Mouse (Mus musculus) ES-E14 (cell line): ENCODE measurements around the gene Cars. TPM values are rescaled to one million over a fixed set of nuclear protein-coding genes. Genes with fewer than 3 reads are reported as not detected.
A peak's percentile ranks its signal among the peaks of the same experiment; 100 is the strongest.

Experiments used
- DNase-seq: peaks from one replicate; pipeline ENCODE4 v3.0.0-alpha.2; 2013; ENCODE audit warnings: low read depth, low spot score
- H3K27ac ChIP-seq: 2 replicates; pipeline ENCODE4 v1.5.1; 2012; ENCODE audit warnings: low read depth, mild to moderate bottlenecking, low read length, moderate library complexity, mixed read lengths; ENCODE audit not compliant: poor library complexity, insufficient read depth, severe bottlenecking
- H3K36me3 ChIP-seq: 2 replicates; pipeline ENCODE4 v1.6.1; 2012; ENCODE audit warnings: mild to moderate bottlenecking, low read length, moderate library complexity, mixed read lengths; ENCODE audit not compliant: control insufficient read depth, poor library complexity, insufficient read depth, severe bottlenecking
- H3K4me1 ChIP-seq, 2 experiments: fragments of 150-350 bp in 1 of 2; sonication (generic) in 1 of 2; 2 replicates each; pipeline ENCODE4 v1.6.1; 2012; ENCODE audit warnings: low read length in 2 of 2, mild to moderate bottlenecking in 1 of 2, mixed read lengths in 1 of 2; ENCODE audit not compliant: control insufficient read depth in 2 of 2, insufficient read depth in 2 of 2, poor library complexity in 1 of 2
- H3K4me3 ChIP-seq, 2 experiments: fragments of 150-350 bp in 1 of 2; sonication (generic) in 1 of 2; 2 replicates each; pipeline ENCODE4 v1.5.1; 2012; ENCODE audit warnings: low read length in 2 of 2, low read depth in 1 of 2, mild to moderate bottlenecking in 1 of 2, mixed read lengths in 1 of 2; ENCODE audit not compliant: insufficient read depth in 1 of 2, poor library complexity in 1 of 2, severe bottlenecking in 1 of 2
- H3K9ac ChIP-seq: 2 replicates; pipeline ENCODE4 v1.6.1; 2012; ENCODE audit warnings: low read depth, mild to moderate bottlenecking, low read length, mixed read lengths; ENCODE audit not compliant: poor library complexity, insufficient read depth, severe bottlenecking
- H3K9me3 ChIP-seq: fragments of 150-350 bp; sonication (generic); 2 replicates; pipeline ENCODE4 v1.6.1; 2012; ENCODE audit warnings: low read depth, mild to moderate bottlenecking, low read length; ENCODE audit not compliant: control insufficient read depth, insufficient read depth
- CHD2 ChIP-seq: IDR thresholded peaks from 2 replicates; pipeline ENCODE4 v1.6.1; 2014; ENCODE audit warnings: mild to moderate bottlenecking, low read depth, low read length, inconsistent platforms
- HCFC1 ChIP-seq: IDR thresholded peaks from 2 replicates; pipeline ENCODE4 v1.6.1; 2012; ENCODE audit warnings: low read length, inconsistent platforms, borderline replicate concordance; ENCODE audit not compliant: insufficient read depth
- MAFK ChIP-seq: IDR thresholded peaks from 2 replicates; pipeline ENCODE4 v1.6.1; 2014; ENCODE audit warnings: mild to moderate bottlenecking, low read depth, low read length, inconsistent platforms; ENCODE audit not compliant: insufficient read depth
- ZC3H11A ChIP-seq: IDR thresholded peaks from 2 replicates; pipeline ENCODE4 v1.6.1; 2012; ENCODE audit warnings: low read depth, mild to moderate bottlenecking, inconsistent platforms, low read length, borderline replicate concordance
- ZNF384 ChIP-seq: IDR thresholded peaks from 2 replicates; pipeline ENCODE4 v1.6.1; 2012; ENCODE audit warnings: low read depth, low read length, inconsistent platforms
- in situ Hi-C, 2 experiments: fragments of 600-800 bp; cut with MboI; formaldehyde crosslinking; loops; one replicate each; pipeline ENCODE4 v1.15.1; 2025; ENCODE audit warnings: low sequenced_read_pairs in 2 of 2, inconsistent platforms in 1 of 2; ENCODE audit not compliant: unreplicated experiment in 2 of 2
- total RNA-seq: library from RNA; depleted of rRNA; stranded (reverse); fragments of 300-350 nt; gene quantifications from 2 replicates; pipeline ENCODE4 v1.2.3, GENCODE M21; 2012

Gene Cars
- total RNA-seq, 1 experiment = 153 TPM

DNA sequence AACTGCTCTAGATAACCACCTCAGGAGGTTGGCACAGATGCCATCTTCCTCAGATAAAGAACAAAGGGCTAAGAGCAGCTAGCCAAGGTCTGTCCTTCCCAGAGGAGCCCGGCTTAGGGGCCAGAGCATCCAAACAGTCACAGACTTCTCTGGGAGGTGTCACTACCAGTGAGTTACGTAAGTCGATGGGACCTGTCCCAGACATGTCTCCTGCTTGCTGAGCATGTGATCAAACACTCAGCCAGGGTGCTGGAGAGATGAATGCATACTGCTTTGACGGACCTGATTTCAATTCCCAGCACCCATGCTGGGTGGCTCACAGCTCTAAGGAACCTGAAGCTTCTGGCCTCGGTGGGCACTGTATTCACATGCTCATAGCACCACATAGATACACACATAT is 12.3 kb downstream of the Cars start:
- H3K9me3 ChIP-seq = no peaks in the 10 kb centered on the region
- H3K36me3 ChIP-seq = peaks cover 94% of the 10 kb centered on the region
- no peak for DNase-seq
- peak overlapping the region; percentile 42; the same call in 1 of the 2 replicates for H3K27ac ChIP-seq
- in situ Hi-C loops = no loop called here
- no peak overlapping the region for H3K4me3 ChIP-seq
- peaks cover 2 to 12% of the 10 kb centered on the region in 2 experiments; a peak in 2 of 4 replicates for H3K4me1 ChIP-seq
- no peak for TF ChIP-seq ZC3H11A
- TF ChIP-seq ZNF384 = no peak
- no peak for TF ChIP-seq CHD2
- no peak for TF ChIP-seq HCFC1
- TF ChIP-seq MAFK = no peak
- H3K9ac ChIP-seq = no peak overlapping the region

DNA sequence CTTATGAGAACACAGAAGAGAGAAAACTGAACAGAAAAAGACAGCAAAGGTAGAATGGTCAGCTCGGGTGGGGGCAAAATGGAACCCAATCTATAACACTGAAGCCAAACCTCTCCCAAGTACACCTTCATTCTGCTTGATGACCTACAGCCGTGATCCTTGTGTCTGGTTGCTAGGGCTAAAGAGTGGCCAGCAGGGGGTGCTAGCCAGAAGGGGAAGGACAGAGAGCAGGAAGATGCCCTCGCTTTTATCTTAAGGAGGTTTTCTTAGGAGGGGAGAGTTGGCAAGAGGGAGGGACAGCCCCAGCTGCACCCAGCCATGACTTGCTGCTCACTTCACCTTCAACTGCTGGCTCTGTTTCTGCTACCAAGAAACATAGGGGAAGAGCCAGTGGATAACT is 15.9 kb downstream of the Cars start:
- H3K9me3 ChIP-seq = no peaks in the 10 kb centered on the region
- no peak overlapping the region for H3K9ac ChIP-seq
- H3K27ac ChIP-seq = no peak overlapping the region
- in situ Hi-C loops = no loop called here
- DNase-seq = peak; percentile 68
- TF ChIP-seq HCFC1 = no peak
- 0 out of 2 replicates have a peak, but pooled peaks have one; percentile 18 for TF ChIP-seq ZNF384
- no peak overlapping the region for H3K4me3 ChIP-seq
- peaks cover 0 to 8% of the 10 kb centered on the region in 2 experiments; a peak in 1 of 4 replicates for H3K4me1 ChIP-seq
- peaks cover 78% of the 10 kb centered on the region for H3K36me3 ChIP-seq

DNA sequence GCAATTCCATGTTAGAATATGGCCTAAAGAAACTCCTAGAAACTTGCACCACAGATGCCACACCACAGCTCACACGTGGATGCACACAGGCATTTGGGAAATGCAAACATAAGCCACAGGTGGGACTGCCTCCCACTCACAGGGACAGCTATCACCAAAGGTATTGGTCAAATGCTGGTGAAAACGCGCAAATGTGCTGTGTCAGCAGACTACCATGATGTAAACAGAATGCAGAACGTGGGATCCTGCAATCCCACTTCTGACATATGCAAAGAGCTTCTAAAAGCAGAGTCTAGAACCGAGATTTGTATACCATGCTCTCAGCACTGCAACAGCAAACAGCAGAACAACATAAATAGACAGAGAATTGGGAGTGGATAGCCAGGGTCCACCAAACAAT is 16.9 kb downstream of the Cars start:
- no peak for DNase-seq
- H3K4me1 ChIP-seq = peaks cover 0 to 2% of the 10 kb centered on the region in 2 experiments; a peak in 1 of 4 replicates
- TF ChIP-seq ZC3H11A = no peak
- no peak for TF ChIP-seq CHD2
- TF ChIP-seq ZNF384 = no peak
- no peak for TF ChIP-seq HCFC1
- peak; percentile 81 for TF ChIP-seq MAFK
- no peak overlapping the region for H3K9ac ChIP-seq
- H3K36me3 ChIP-seq = peaks cover 75% of the 10 kb centered on the region
- no peak overlapping the region for H3K27ac ChIP-seq
- H3K9me3 ChIP-seq = no peaks in the 10 kb centered on the region
- in situ Hi-C loops = no loop called here
- no peak overlapping the region for H3K4me3 ChIP-seq

DNA sequence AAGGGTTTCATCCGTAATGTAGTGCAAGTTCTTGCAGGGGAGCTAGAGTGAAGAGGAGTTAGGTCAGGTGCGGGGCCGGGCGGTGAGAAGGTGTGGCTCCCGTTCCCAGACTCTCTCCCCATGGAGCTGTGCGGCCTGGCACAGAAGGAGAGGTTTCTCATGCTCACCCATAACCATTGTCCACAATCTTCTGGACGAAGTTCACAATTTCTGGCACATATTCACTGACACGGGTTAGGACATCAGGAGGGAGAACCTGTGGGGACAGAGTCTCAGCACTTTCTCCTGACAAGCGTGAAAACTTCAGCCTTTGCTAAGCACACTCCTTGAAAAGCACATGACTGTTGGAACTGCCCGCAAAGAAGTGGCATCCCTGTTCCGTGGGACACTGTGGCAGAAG is 24.1 kb downstream of the Cars start:
- H3K4me3 ChIP-seq = no peak overlapping the region

DNA sequence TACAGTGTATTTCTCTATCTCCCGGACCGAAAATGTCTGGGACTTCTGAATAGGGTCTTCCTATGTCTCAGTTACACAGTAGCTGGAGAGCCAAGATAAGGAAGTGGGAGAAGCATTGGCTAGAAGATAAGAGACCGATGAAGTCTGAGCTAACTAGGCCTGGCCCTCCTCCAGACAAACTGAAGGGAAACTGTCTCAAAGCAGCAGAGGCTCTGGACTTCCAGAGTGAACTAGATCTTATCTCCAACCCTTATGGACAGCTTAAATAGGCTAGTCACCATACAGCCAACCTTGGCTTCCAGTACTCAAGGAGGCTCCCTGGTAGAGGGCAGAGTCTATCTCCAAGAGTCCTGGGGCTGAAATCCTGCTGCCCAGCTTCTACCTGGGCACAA is 34.2 kb downstream of the Cars start:
- Histone ChIP-seq H3K9ac (no peak overlapping the region), H3K36me3 (peaks cover 75% of the 10 kb centered on the region), H3K27ac (no peak overlapping the region), H3K4me3 (no peak overlapping the region), H3K4me1 (no peaks in the 10 kb centered on the region), H3K9me3 (no peaks in the 10 kb centered on the region)
- no peak for TF ChIP-seq ZC3H11A
- no peak for TF ChIP-seq MAFK
- TF ChIP-seq CHD2 = no peak
- TF ChIP-seq HCFC1 = no peak
- no peak for TF ChIP-seq ZNF384
- in situ Hi-C loops = no loop called here
- no peak for DNase-seq

More for the DNA sequence above, 24.1 kb downstream of the Cars start:
- Histone ChIP-seq H3K9me3 (no peaks in the 10 kb centered on the region), H3K4me1 (no peaks in the 10 kb centered on the region), H3K9ac (no peak overlapping the region), H3K36me3 (peaks cover 80% of the 10 kb centered on the region), H3K27ac (no peak overlapping the region)
- TF ChIP-seq MAFK = no peak
- no peak for DNase-seq
- in situ Hi-C loops = no loop called here
